Mouse (Mus musculus) ES-E14 (cell line): ENCODE data around the gene Elf5. TPM values are rescaled to one million over a fixed set of nuclear protein-coding genes. Genes with fewer than 3 reads are reported as not detected.

Experiments used
- DNase-seq: peaks from one replicate; pipeline ENCODE4 v3.0.0-alpha.2; 2013; ENCODE audit warnings: low read depth, low spot score
- H3K27ac ChIP-seq: 2 replicates; pipeline ENCODE4 v1.5.1; 2012; ENCODE audit warnings: low read depth, mild to moderate bottlenecking, low read length, moderate library complexity, mixed read lengths; ENCODE audit not compliant: poor library complexity, insufficient read depth, severe bottlenecking
- H3K36me3 ChIP-seq: 2 replicates; pipeline ENCODE4 v1.6.1; 2012; ENCODE audit warnings: mild to moderate bottlenecking, low read length, moderate library complexity, mixed read lengths; ENCODE audit not compliant: control insufficient read depth, poor library complexity, insufficient read depth, severe bottlenecking
- H3K4me1 ChIP-seq, 2 experiments: fragments of 150-350 bp in 1 of 2; sonication (generic) in 1 of 2; 2 replicates each; pipeline ENCODE4 v1.6.1; 2012; ENCODE audit warnings: low read length in 2 of 2, mild to moderate bottlenecking in 1 of 2, mixed read lengths in 1 of 2; ENCODE audit not compliant: control insufficient read depth in 2 of 2, insufficient read depth in 2 of 2, poor library complexity in 1 of 2
- H3K4me3 ChIP-seq, 2 experiments: fragments of 150-350 bp in 1 of 2; sonication (generic) in 1 of 2; 2 replicates each; pipeline ENCODE4 v1.5.1; 2012; ENCODE audit warnings: low read length in 2 of 2, low read depth in 1 of 2, mild to moderate bottlenecking in 1 of 2, mixed read lengths in 1 of 2; ENCODE audit not compliant: insufficient read depth in 1 of 2, poor library complexity in 1 of 2, severe bottlenecking in 1 of 2
- H3K9ac ChIP-seq: 2 replicates; pipeline ENCODE4 v1.6.1; 2012; ENCODE audit warnings: low read depth, mild to moderate bottlenecking, low read length, mixed read lengths; ENCODE audit not compliant: poor library complexity, insufficient read depth, severe bottlenecking
- H3K9me3 ChIP-seq: fragments of 150-350 bp; sonication (generic); 2 replicates; pipeline ENCODE4 v1.6.1; 2012; ENCODE audit warnings: low read depth, mild to moderate bottlenecking, low read length; ENCODE audit not compliant: control insufficient read depth, insufficient read depth
- CHD2 ChIP-seq: IDR thresholded peaks from 2 replicates; pipeline ENCODE4 v1.6.1; 2014; ENCODE audit warnings: mild to moderate bottlenecking, low read depth, low read length, inconsistent platforms
- HCFC1 ChIP-seq: IDR thresholded peaks from 2 replicates; pipeline ENCODE4 v1.6.1; 2012; ENCODE audit warnings: low read length, inconsistent platforms, borderline replicate concordance; ENCODE audit not compliant: insufficient read depth
- MAFK ChIP-seq: IDR thresholded peaks from 2 replicates; pipeline ENCODE4 v1.6.1; 2014; ENCODE audit warnings: mild to moderate bottlenecking, low read depth, low read length, inconsistent platforms; ENCODE audit not compliant: insufficient read depth
- ZC3H11A ChIP-seq: IDR thresholded peaks from 2 replicates; pipeline ENCODE4 v1.6.1; 2012; ENCODE audit warnings: low read depth, mild to moderate bottlenecking, inconsistent platforms, low read length, borderline replicate concordance
- ZNF384 ChIP-seq: IDR thresholded peaks from 2 replicates; pipeline ENCODE4 v1.6.1; 2012; ENCODE audit warnings: low read depth, low read length, inconsistent platforms
- in situ Hi-C, 2 experiments: fragments of 600-800 bp; cut with MboI; formaldehyde crosslinking; loops; one replicate each; pipeline ENCODE4 v1.15.1; 2025; ENCODE audit warnings: low sequenced_read_pairs in 2 of 2, inconsistent platforms in 1 of 2; ENCODE audit not compliant: unreplicated experiment in 2 of 2
- total RNA-seq: library from RNA; depleted of rRNA; stranded (reverse); fragments of 300-350 nt; gene quantifications from 2 replicates; pipeline ENCODE4 v1.2.3, GENCODE M21; 2012

The Elf5 gene
- total RNA-seq, 1 experiment, result 0.45 TPM

- no peak for DNase-seq
- H3K36me3 ChIP-seq, result no peaks in the 10 kb centered on the region
- no peak overlapping the region for H3K4me3 ChIP-seq
- no peak overlapping the region for H3K9ac ChIP-seq
- no peaks in the 10 kb centered on the region for H3K4me1 ChIP-seq
- no peaks in the 10 kb centered on the region for H3K9me3 ChIP-seq
- H3K27ac ChIP-seq, result no peak overlapping the region
- TF ChIP-seq ZNF384 (no peak), HCFC1 (no peak), MAFK (no peak), CHD2 (no peak), ZC3H11A (no peak)
- in situ Hi-C loops, result no loop called here
These were observed 27.7 kb downstream of the Elf5 start for GRCm38 (mm10) chr2:103439071-103439622.

GRCm38 (mm10) chr2:103439710-103440109 is 28.2 kb downstream of the Elf5 start:
- H3K4me3 ChIP-seq, result 0 out of 4 replicates have a peak overlapping the region, but pooled peaks of 1 of the 2 experiments have one; percentile 7
- H3K36me3 ChIP-seq, result no peaks in the 10 kb centered on the region
- no peak overlapping the region for H3K27ac ChIP-seq
- in situ Hi-C loops, result no loop called here
- no peaks in the 10 kb centered on the region for H3K4me1 ChIP-seq
- H3K9me3 ChIP-seq, result no peaks in the 10 kb centered on the region
- H3K9ac ChIP-seq, result 0 out of 2 replicates have a peak overlapping the region, but pooled peaks have one; percentile 52
- TF ChIP-seq CHD2 (no peak), ZC3H11A (no peak), HCFC1 (no peak), ZNF384 (no peak), MAFK (no peak)
- peak; percentile 69 for DNase-seq

GRCm38 (mm10) chr2:103445776-103446175 is 34.3 kb downstream of the Elf5 start:
- TF ChIP-seq CHD2, result no peak
- TF ChIP-seq HCFC1, result no peak
- TF ChIP-seq MAFK, result no peak
- no peak for TF ChIP-seq ZNF384
- no peak for TF ChIP-seq ZC3H11A
- Histone ChIP-seq H3K9ac (no peak overlapping the region), H3K36me3 (no peaks in the 10 kb centered on the region), H3K27ac (no peak overlapping the region), H3K4me3 (no peak overlapping the region), H3K4me1 (no peaks in the 10 kb centered on the region), H3K9me3 (no peaks in the 10 kb centered on the region)
- DNase-seq, result peak; percentile 65
- in situ Hi-C loops, result no loop called here

GRCm38 (mm10) chr2:103446326-103446725 is 34.8 kb downstream of the Elf5 start:
- in situ Hi-C loops, result no loop called here

More at GRCm38 (mm10) chr2:103446326-103446725, 34.8 kb downstream of the Elf5 start:
- TF ChIP-seq CHD2 (no peak), HCFC1 (no peak), ZC3H11A (no peak), MAFK (no peak), ZNF384 (no peak)
- no peak overlapping the region for H3K9ac ChIP-seq
- no peaks in the 10 kb centered on the region for H3K9me3 ChIP-seq
- H3K27ac ChIP-seq, result no peak overlapping the region
- no peak for DNase-seq
- H3K4me1 ChIP-seq, result no peaks in the 10 kb centered on the region
- H3K4me3 ChIP-seq, result no peak overlapping the region
- no peaks in the 10 kb centered on the region for H3K36me3 ChIP-seq
